Mouse (Mus musculus): ENCODE results near the gene Gria1. TPM values are rescaled to one million over a fixed set of nuclear protein-coding genes. Genes with fewer than 3 reads are reported as not detected.

Gria1 gene
- polyA plus RNA-seq, 1 experiment from 2014 or later: 2.5 TPM

- no peaks in the 10 kb centered on the region for H3K36me3 ChIP-seq (ENCODE audit: control insufficient read depth, insufficient read depth, low read length)
- no peak overlapping the region for H3K4me3 ChIP-seq (ENCODE audit: low read depth, low read length)
- no peak overlapping the region for H3K4me2 ChIP-seq (ENCODE audit: low read depth, low read length)
- no peak overlapping the region for H3K9ac ChIP-seq (ENCODE audit: low read depth, low read length)
- DNase-seq (ENCODE audit: low spot score): no peak
- 52% methylated on average over 10 of the region's 10 CpGs for WGBS
- H3K9me3 ChIP-seq (ENCODE audit: control insufficient read depth, low read length): 0 out of 2 replicates have a peak, but pooled peaks cover under 1% of the 10 kb centered on the region
- H3K4me1 ChIP-seq (ENCODE audit: control insufficient read depth, insufficient read depth, low read length): no peaks in the 10 kb centered on the region; the same call in 1 of the 2 replicates
- ATAC-seq (ENCODE audit: low read depth): no peak
- no peaks in the 10 kb centered on the region for H3K27me3 ChIP-seq (replicated peaks; ENCODE audit: control insufficient read depth, insufficient read depth, low read length)
- no peak overlapping the region for H3K27ac ChIP-seq (replicated peaks; ENCODE audit: low read depth, low read length)
These were observed 190.2 kb downstream of the Gria1 start for GRCm38 (mm10) chr11:57201245-57201976.

DNA sequence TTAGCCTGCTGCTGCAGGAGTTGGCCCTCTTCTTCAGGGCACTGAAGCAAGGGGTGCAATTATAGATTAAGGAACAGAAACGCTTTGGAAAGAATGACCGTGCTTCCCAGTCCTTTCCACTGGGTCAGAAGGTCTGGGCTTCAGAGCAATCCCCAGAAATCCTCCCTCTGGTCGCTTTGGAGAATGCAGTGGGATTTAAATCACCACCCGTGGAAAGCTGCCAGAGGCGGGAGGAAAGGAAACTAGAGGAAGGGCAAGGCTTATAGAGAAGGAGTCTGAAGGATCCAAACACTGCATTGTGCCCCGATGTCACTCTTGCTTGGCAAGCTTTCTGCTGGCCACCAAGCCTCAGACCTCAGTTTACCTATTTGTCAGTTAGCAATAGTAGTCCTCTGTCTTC is 193.2 kb downstream of the Gria1 start:
- Histone ChIP-seq H3K36me3 (ENCODE audit: control insufficient read depth, insufficient read depth, low read length) (no peaks in the 10 kb centered on the region), H3K4me1 (ENCODE audit: control insufficient read depth, insufficient read depth, low read length) (no peaks in the 10 kb centered on the region; the same call in 1 of the 2 replicates), H3K4me3 (ENCODE audit: low read depth, low read length) (no peak overlapping the region), H3K4me2 (ENCODE audit: low read depth, low read length) (no peak overlapping the region), H3K27ac (replicated peaks; ENCODE audit: low read depth, low read length) (no peak overlapping the region), H3K27me3 (replicated peaks; ENCODE audit: control insufficient read depth, insufficient read depth, low read length) (no peaks in the 10 kb centered on the region), H3K9me3 (ENCODE audit: control insufficient read depth, low read length) (no peaks in the 10 kb centered on the region), H3K9ac (ENCODE audit: low read depth, low read length) (no peak overlapping the region)
- ATAC-seq (ENCODE audit: low read depth): no peak
- WGBS: 40% methylated on average over 6 of the region's 6 CpGs
- peak; percentile 58 for DNase-seq (ENCODE audit: low spot score)

DNA sequence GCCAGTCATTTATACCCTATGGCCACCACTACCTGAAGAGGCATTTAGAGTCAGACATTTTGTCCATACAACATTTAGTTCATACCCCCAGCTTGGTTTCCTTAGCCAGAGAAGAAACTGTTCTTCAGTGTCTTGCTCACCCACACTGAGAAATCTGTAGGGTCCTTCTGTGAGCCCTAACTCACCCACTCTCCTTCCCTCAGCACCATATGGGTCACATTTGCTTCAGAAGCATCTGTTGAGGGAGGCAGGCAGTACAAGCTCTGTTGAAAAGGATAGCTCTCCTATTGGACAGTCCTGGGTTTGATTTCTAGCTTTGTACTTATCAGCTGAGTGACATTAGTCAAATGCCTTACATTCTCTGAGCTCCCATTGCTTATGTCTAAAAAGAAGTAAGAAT is 196.1 kb downstream of the Gria1 start:
- no peaks in the 10 kb centered on the region for H3K4me1 ChIP-seq (ENCODE audit: control insufficient read depth, insufficient read depth, low read length)
- H3K27me3 ChIP-seq (replicated peaks; ENCODE audit: control insufficient read depth, insufficient read depth, low read length): no peaks in the 10 kb centered on the region
- no peak overlapping the region for H3K4me3 ChIP-seq (ENCODE audit: low read depth, low read length)
- no peak for ATAC-seq (ENCODE audit: low read depth)
- H3K36me3 ChIP-seq (ENCODE audit: control insufficient read depth, insufficient read depth, low read length): no peaks in the 10 kb centered on the region
- H3K27ac ChIP-seq (replicated peaks; ENCODE audit: low read depth, low read length): no peak overlapping the region
- no peak overlapping the region for H3K9ac ChIP-seq (ENCODE audit: low read depth, low read length)
- H3K4me2 ChIP-seq (ENCODE audit: low read depth, low read length): no peak overlapping the region
- DNase-seq (ENCODE audit: low spot score): no peak
- no peaks in the 10 kb centered on the region for H3K9me3 ChIP-seq (ENCODE audit: control insufficient read depth, low read length)

- no peak for ATAC-seq (ENCODE audit: low read depth)
These were observed 202.9 kb downstream of the Gria1 start for GRCm38 (mm10) chr11:57214079-57214478.

DNA sequence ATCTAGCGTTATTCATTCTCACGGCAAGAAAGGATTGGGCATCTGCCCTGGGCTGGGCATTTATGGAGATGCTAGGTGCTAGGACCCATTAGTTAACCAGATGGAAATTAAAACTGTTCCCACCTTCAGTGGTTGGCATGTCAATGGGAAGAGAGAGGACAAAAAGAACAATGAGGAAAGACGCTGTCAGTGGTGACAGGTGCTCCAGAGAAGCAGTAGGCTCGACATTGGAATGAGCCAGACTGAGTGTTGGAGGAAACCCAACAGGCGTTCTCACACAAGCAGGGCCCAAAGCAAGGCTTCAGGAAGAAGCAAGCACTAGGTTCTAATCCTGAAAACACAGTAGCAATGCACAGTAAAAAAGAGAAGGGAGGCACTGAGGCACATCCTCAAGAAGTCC is 203.4 kb downstream of the Gria1 start:
- ATAC-seq (ENCODE audit: low read depth): no peak
- Histone ChIP-seq H3K9ac (ENCODE audit: low read depth, low read length) (no peak overlapping the region), H3K4me2 (ENCODE audit: low read depth, low read length) (no peak overlapping the region), H3K27ac (replicated peaks; ENCODE audit: low read depth, low read length) (no peak overlapping the region), H3K27me3 (replicated peaks; ENCODE audit: control insufficient read depth, insufficient read depth, low read length) (no peaks in the 10 kb centered on the region), H3K9me3 (ENCODE audit: control insufficient read depth, low read length) (no peaks in the 10 kb centered on the region), H3K4me1 (ENCODE audit: control insufficient read depth, insufficient read depth, low read length) (no peaks in the 10 kb centered on the region), H3K4me3 (ENCODE audit: low read depth, low read length) (no peak overlapping the region), H3K36me3 (ENCODE audit: control insufficient read depth, insufficient read depth, low read length) (no peaks in the 10 kb centered on the region)
- DNase-seq (ENCODE audit: low spot score): no peak
- 87% methylated on average over 5 of the region's 5 CpGs for WGBS

More at GRCm38 (mm10) chr11:57214079-57214478, 202.9 kb downstream of the Gria1 start:
- Histone ChIP-seq H3K9ac (ENCODE audit: low read depth, low read length) (no peak overlapping the region), H3K4me1 (ENCODE audit: control insufficient read depth, insufficient read depth, low read length) (no peaks in the 10 kb centered on the region), H3K4me3 (ENCODE audit: low read depth, low read length) (no peak overlapping the region), H3K27me3 (replicated peaks; ENCODE audit: control insufficient read depth, insufficient read depth, low read length) (no peaks in the 10 kb centered on the region), H3K9me3 (ENCODE audit: control insufficient read depth, low read length) (no peaks in the 10 kb centered on the region), H3K27ac (replicated peaks; ENCODE audit: low read depth, low read length) (no peak overlapping the region), H3K36me3 (ENCODE audit: control insufficient read depth, insufficient read depth, low read length) (no peaks in the 10 kb centered on the region), H3K4me2 (ENCODE audit: low read depth, low read length) (no peak overlapping the region)
- DNase-seq (ENCODE audit: low spot score): no peak
- 91% methylated on average over 7 of the region's 7 CpGs for WGBS

GRCm38 (mm10) chr11:57222797-57223569 is 211.8 kb downstream of the Gria1 start:
- Histone ChIP-seq H3K9me3 (ENCODE audit: control insufficient read depth, low read length) (no peaks in the 10 kb centered on the region), H3K9ac (ENCODE audit: low read depth, low read length) (no peak overlapping the region), H3K4me3 (ENCODE audit: low read depth, low read length) (no peak overlapping the region), H3K27ac (replicated peaks; ENCODE audit: low read depth, low read length) (no peak overlapping the region), H3K4me2 (ENCODE audit: low read depth, low read length) (no peak overlapping the region), H3K27me3 (replicated peaks; ENCODE audit: control insufficient read depth, insufficient read depth, low read length) (no peaks in the 10 kb centered on the region), H3K36me3 (ENCODE audit: control insufficient read depth, insufficient read depth, low read length) (no peaks in the 10 kb centered on the region), H3K4me1 (ENCODE audit: control insufficient read depth, insufficient read depth, low read length) (no peaks in the 10 kb centered on the region)
- 62% methylated on average over 8 of the region's 8 CpGs for WGBS
- no peak for DNase-seq (ENCODE audit: low spot score)
- no peak for ATAC-seq (ENCODE audit: low read depth)

- DNase-seq (ENCODE audit: low spot score) (no peak), ATAC-seq (ENCODE audit: low read depth) (no peak)
- H3K4me3 ChIP-seq (ENCODE audit: low read depth, low read length): no peak overlapping the region
- H3K9me3 ChIP-seq (ENCODE audit: control insufficient read depth, low read length): no peaks in the 10 kb centered on the region
- H3K4me1 ChIP-seq (ENCODE audit: control insufficient read depth, insufficient read depth, low read length): no peaks in the 10 kb centered on the region
- WGBS: 58% methylated on average over 2 of the region's 2 CpGs
- H3K27ac ChIP-seq (replicated peaks; ENCODE audit: low read depth, low read length): no peak overlapping the region
- H3K27me3 ChIP-seq (replicated peaks; ENCODE audit: control insufficient read depth, insufficient read depth, low read length): no peaks in the 10 kb centered on the region
- no peaks in the 10 kb centered on the region for H3K36me3 ChIP-seq (ENCODE audit: control insufficient read depth, insufficient read depth, low read length)
- H3K9ac ChIP-seq (ENCODE audit: low read depth, low read length): no peak overlapping the region
- H3K4me2 ChIP-seq (ENCODE audit: low read depth, low read length): no peak overlapping the region
These were observed 224.3 kb downstream of the Gria1 start for GRCm38 (mm10) chr11:57235446-57235845.

- 29% methylated on average over 1 of the region's 1 CpGs for WGBS
- peak; percentile 36 for DNase-seq (ENCODE audit: low spot score)
- H3K36me3 ChIP-seq (ENCODE audit: control insufficient read depth, insufficient read depth, low read length): no peaks in the 10 kb centered on the region
- no peaks in the 10 kb centered on the region for H3K9me3 ChIP-seq (ENCODE audit: control insufficient read depth, low read length)
- H3K4me3 ChIP-seq (ENCODE audit: low read depth, low read length): no peak overlapping the region
- H3K4me1 ChIP-seq (ENCODE audit: control insufficient read depth, insufficient read depth, low read length): no peaks in the 10 kb centered on the region
- 0 out of 2 replicates have a peak overlapping the region, but pooled peaks have one; percentile 18 for H3K4me2 ChIP-seq (ENCODE audit: low read depth, low read length)
- no peaks in the 10 kb centered on the region for H3K27me3 ChIP-seq (replicated peaks; ENCODE audit: control insufficient read depth, insufficient read depth, low read length)
- H3K9ac ChIP-seq (ENCODE audit: low read depth, low read length): no peak overlapping the region
- ATAC-seq (ENCODE audit: low read depth): no peak
- H3K27ac ChIP-seq (replicated peaks; ENCODE audit: low read depth, low read length): no peak overlapping the region
These were observed 225.2 kb downstream of the Gria1 start for GRCm38 (mm10) chr11:57236431-57236830.

All from embryonic facial prominence, embryonic 14.5 days (tissue).